Mouse (Mus musculus): ENCODE data around the gene Paqr5.

GRCm38 (mm10) chr9:61925086-61925660 is 101.5 kb downstream of the Paqr5 start:
- TF ChIP-seq CTCF (IDR thresholded peaks at IDR 0.05; ENCODE audit: borderline replicate concordance, extremely low read depth, insufficient read depth, insufficient read length) (no peak), POLR2A (IDR thresholded peaks at IDR 0.05; ENCODE audit: borderline replicate concordance, extremely low read depth, insufficient read depth, insufficient read length, poor library complexity, severe bottlenecking) (no peak)
